Mouse (Mus musculus) adrenal gland, adult 8-10 months (tissue): ENCODE data around the gene Gm9789. TPM values are rescaled to one million over a fixed set of nuclear protein-coding genes. Genes with fewer than 3 reads are reported as not detected.
"Not testable (repeated sequence)": the region's sequence is repeated elsewhere in the genome, so short reads cannot be mapped to it uniquely, and the experiment has no call there.

Experiments used
- DNase-seq: peaks from one replicate; pipeline ENCODE4 v3.0.0; 2022
- total RNA-seq, 4 experiments: library from RNA; stranded (reverse); gene quantifications; 2 replicates each; pipeline ENCODE4 v1.2.4; 2022

Gene Gm9789
- total RNA-seq, result not detected

DNA sequence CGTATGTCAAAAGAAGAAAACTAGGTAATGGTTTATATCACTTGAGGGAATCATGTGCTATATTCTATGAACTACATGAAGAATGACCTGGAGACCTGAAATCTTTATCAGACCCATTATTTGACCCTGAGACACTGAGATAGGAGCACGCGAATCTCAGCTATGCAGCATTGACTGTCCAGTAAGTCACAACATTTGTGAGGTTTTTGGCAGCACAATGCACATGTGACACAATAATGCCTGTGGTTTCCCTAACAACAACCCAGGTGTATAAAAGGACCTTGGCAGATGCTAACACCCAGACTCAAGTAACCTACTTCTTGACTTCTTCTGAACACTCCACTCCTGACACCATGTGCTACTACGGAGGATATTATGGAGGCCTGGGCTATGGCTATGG, at the start of gene Gm9789:
Gm9789 (plus strand) TSS at position 301 of the 400 bp plus-strand sequence.
- no peak for DNase-seq

DNA sequence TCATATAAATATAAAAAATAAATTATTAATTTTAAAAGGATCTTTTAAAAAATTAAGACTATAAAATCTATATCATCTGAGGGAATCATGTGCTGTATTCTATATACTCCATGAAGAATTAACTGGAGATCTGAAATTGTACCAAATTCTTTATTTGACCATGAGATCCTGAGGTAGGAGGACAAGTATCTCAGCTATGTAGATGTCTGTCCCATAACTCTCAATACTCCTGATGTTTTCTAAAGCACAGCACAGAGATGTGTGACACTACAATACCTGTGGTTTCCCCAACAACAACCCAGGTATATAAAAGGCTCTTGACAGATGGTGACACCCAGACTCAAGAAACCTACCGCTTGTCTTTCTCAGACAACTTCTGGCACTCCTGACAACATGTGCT, 17.2 kb upstream of the Gm9789 start, which contains the start of gene Gm6358:
Gm6358 (plus strand) TSS at position 301 of the 400 bp plus-strand sequence.
- no peak for DNase-seq

DNA sequence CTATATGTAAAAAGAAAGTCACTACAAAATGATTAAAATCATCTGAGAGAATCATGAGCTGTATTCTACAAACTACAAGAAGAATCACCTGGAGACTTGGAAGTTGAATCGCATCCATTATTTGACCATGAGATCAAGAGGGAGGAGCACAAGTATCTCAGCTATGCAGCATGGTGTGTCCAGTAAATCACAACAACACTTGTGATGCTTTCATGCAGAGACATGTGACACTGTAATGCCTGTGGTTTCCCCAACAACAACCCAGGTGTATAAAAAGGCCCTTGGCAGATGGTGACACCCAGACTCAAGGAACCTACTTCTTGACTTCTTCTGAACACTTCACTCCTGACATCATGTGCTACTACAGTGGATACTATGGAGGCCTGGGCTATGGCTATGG, 7.0 kb upstream of the Gm9789 start, which contains the start of gene Gm10061:
Gm10061 (plus strand) TSS at position 301 of the 400 bp plus-strand sequence.
- no peak for DNase-seq

DNA sequence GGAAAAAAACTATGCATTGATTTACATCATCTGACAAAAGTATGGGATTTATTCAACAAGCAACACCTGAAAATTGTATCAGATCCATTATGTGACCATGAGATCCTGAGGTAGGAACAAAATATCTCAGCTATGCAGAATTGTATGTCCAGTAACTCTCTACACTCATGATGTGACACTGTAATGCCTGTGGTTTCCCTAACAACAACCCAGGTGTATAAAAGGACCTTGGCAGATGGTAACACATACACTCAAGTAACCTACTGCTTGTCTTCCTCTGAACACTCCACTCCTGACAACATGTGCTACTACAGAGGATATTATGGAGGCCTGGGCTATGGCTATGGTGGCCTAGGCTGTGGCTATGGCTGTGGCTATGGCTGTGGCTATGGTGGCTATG, 11.4 kb downstream of the Gm9789 start, which contains the start of gene Gm7735:
Gm7735 (plus strand) TSS at position 301 of the 400 bp plus-strand sequence.
- not testable (repeated sequence) for DNase-seq

DNA sequence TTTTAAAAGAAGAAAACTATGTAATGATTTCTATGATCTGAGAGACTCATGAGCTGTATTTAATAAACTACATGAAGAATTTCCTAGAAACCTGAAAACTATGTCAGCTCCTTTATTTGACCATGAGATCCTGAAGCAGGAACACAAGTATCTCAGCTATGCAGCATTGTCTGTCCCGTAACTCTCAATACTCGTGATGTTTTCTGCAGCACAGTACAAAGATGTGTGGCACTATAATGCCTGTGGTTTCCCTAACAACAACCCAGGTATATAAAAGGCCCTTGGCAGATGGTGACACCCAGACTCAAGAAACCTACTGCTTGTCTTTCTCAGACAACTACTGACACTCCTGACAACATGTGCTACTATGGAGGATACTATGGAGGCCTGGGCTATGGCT, 16.7 kb downstream of the Gm9789 start, which contains the start of gene 1110057P08Rik:
1110057P08Rik (plus strand) TSS at position 301 of the 400 bp plus-strand sequence.
- DNase-seq, result no peak

DNA sequence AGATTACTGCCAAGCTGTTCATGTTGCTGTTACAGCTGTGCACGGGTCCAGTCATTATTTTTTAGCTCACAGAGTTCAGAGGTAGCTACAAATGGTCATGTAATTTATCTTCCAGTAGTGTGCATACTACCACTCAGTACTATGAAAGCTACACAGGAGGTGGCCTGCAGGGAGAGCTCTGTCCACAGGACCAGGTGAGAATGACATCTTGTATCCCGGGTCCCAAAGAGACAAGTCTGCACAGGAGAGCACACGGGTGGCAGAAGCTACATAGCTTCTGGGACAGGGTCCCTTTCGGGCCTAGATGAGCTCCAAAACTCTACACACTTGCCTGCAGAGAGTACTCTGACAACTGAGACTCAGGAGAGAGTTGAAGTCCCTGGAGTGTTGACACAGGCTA, 30.9 kb downstream of the Gm9789 start:
- no peak for DNase-seq

DNA sequence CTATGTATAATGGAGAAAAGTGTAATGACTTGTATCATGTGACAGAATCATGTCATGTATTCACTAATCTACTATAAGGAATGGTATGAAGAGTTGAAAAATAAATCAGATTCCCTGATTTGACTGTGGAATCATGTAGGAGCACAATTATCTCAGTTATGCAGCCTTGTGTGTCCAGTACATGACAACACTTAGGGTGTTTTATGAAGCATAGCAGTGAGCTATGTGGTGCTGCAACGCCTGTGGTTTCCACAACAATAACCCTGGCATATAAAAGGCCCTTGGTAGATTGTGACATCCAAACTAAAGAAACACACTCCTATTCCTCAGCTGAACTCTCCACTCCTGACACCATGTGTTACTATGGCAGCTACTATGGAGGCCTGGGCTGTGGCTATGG, 47.8 kb downstream of the Gm9789 start, which contains the start of gene Krtap20-2:
Krtap20-2 (plus strand) TSS at position 301 of the 400 bp plus-strand sequence.
- no peak for DNase-seq

Other genes starting within 250 kb of the Gm9789 start
- gene Krtap19-9b, start 225.7 kb upstream of the Gm9789 start, total RNA-seq, result not detected
- not detected for gene Krtap16-3, start 195.1 kb upstream of the Gm9789 start, total RNA-seq
- gene Krtap22-2, start 147.2 kb upstream of the Gm9789 start, total RNA-seq, result not detected
- not detected for gene Gm10229, start 142.7 kb upstream of the Gm9789 start, total RNA-seq
- gene Krtap6-1, start 126.3 kb upstream of the Gm9789 start, total RNA-seq, result not detected
- gene Gm10228, start 116.5 kb upstream of the Gm9789 start, total RNA-seq, result not detected
- not detected for gene Krtap6-5, start 110.1 kb upstream of the Gm9789 start, total RNA-seq
- gene 1110025L11Rik, start 94.0 kb upstream of the Gm9789 start, total RNA-seq, result not detected
- gene Krtap6-3, start 73.9 kb upstream of the Gm9789 start, total RNA-seq, result not detected
- not detected for gene Gm6358, start 17.1 kb upstream of the Gm9789 start, total RNA-seq
- gene Gm10061, start 6.9 kb upstream of the Gm9789 start, total RNA-seq, result not detected
- gene Gm7735, start 11.5 kb downstream of the Gm9789 start, total RNA-seq, result not detected
- not detected for gene 1110057P08Rik, start 16.8 kb downstream of the Gm9789 start, total RNA-seq
- gene Krtap20-2, start 47.9 kb downstream of the Gm9789 start, total RNA-seq, result not detected
- gene Krtap21-1, start 245.9 kb downstream of the Gm9789 start, total RNA-seq, result not detected